Mouse (Mus musculus): ENCODE measurements around the gene Wdr82.

- TF ChIP-seq CTCF (IDR thresholded peaks at IDR 0.05) (no peak), EP300 (IDR thresholded peaks at IDR 0.05; ENCODE audit: insufficient read depth, low read depth, low read length) (0 out of 2 replicates have a peak, but pooled peaks have one; percentile 10)
These were observed at the start of gene Wdr82 for GRCm38 (mm10) chr9:106170556-106171345.

Measured in heart, adult 2 months (tissue).